10 mouse cellular contexts compared by ENCODE assay signal in the genomic region with DNA sequence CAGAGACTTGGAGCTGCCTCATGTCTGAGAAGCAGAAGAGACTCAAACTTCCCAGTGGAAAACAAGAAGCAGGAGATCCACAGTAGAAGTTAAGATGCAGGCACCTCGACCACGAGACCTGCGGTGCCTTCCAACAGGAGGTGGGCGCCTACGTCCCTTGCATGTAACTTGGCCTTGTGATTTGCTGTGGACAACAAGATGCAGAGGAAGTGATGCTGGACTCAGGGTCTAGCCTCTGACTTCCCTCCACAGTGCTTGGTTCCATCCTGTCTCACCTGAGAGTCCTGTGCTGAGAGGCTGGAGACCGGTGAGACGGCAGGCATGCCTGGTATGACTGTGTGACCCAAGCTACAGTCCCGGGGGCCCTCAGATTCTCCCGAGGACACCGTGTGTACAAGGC. TPM values are rescaled to one million over a fixed set of nuclear protein-coding genes. Genes with fewer than 3 reads are reported as not detected.
DNase-seq lines count a peak whose midpoint lies in the region; ATAC-seq and TF ChIP-seq lines count a peak whose summit lies in the region.
"Had no signal": no experiment of that assay in that cellular context is flagged by ENCODE, and none has a peak within 500 bp of the region (broad histone marks: within the 10 kb centered on the region; RNA-seq: fewer than 3 reads in every experiment).

No protein-coding gene starts in this region.

- peak overlapping the region; percentile 82 for H3K27ac ChIP-seq in kidney, adult 2 months (ENCODE audit: insufficient read depth, low read depth, low read length)
- H3K27ac ChIP-seq in CH12.LX (ENCODE audit: insufficient read depth, low read depth): peak overlapping the region; percentile 42; the same call in 1 of the 2 replicates
- peak overlapping the region; percentile 91 for H3K27ac ChIP-seq in liver, postnatal 0 days (ENCODE audit: low read depth)

- peak overlapping the region; percentile 46; the same call in 1 of the 2 replicates for H3K4me3 ChIP-seq in kidney, adult 2 months (ENCODE audit: insufficient read depth, low read depth, low read length)
- H3K4me3 ChIP-seq in C2C12 (ENCODE audit: insufficient read depth, poor library complexity, severe bottlenecking): peak overlapping the region; percentile 18
- peak overlapping the region; percentile 54 to 64 (median 56) for H3K4me3 ChIP-seq in CH12.LX (replicated peaks in 1 of 3; ENCODE audit: low read depth in 2 of 3, low read length in 2 of 3, poor library complexity in 1 of 3)
- H3K4me3 ChIP-seq in liver, postnatal 0 days (ENCODE audit: low read depth, low read length): peak overlapping the region; percentile 23; the same call in 1 of the 2 replicates

- H3K4me1 ChIP-seq in kidney, adult 2 months (ENCODE audit: control insufficient read depth, insufficient read depth, low read length): no peaks in the 10 kb centered on the region
- H3K4me1 ChIP-seq in CH12.LX (ENCODE audit: control insufficient read depth in 1 of 2, insufficient read depth in 2 of 2): peaks cover 21 to 22% of the 10 kb centered on the region in 2 experiments
- H3K4me1 ChIP-seq in liver, postnatal 0 days (ENCODE audit: insufficient read depth): peaks cover 34% of the 10 kb centered on the region

- 91% methylated on average over 10 of the region's 10 CpGs for WGBS in kidney, adult 2 months
- WGBS in liver, postnatal 0 days (ENCODE audit: insufficient replicate concordance): 80% methylated on average over 10 of the region's 10 CpGs

- TF ChIP-seq RAD21 in CH12.LX (IDR thresholded peaks at IDR 0.05; ENCODE audit: low read depth, low read length): no peak

- no peaks in the 10 kb centered on the region for H3K79me3 ChIP-seq in C2C12 (ENCODE audit: low read depth)

- no peak for ATAC-seq in liver, postnatal 0 days
- ATAC-seq: hindbrain, embryonic 16.5 days had no signal

- H3K9ac ChIP-seq in CH12.LX (ENCODE audit: insufficient read depth, low read depth): peak overlapping the region; percentile 35; the same call in 1 of the 2 replicates
- peak overlapping the region; percentile 48; the same call in 1 of the 2 replicates for H3K9ac ChIP-seq in liver, postnatal 0 days (replicated peaks)

- no peaks in the 10 kb centered on the region for H3K27me3 ChIP-seq in kidney, adult 2 months (replicated peaks; ENCODE audit: control insufficient read depth, insufficient read depth, low read length)
- H3K27me3 ChIP-seq in C2C12 (ENCODE audit: control insufficient read depth, insufficient read depth, insufficient read length) (no peaks in the 10 kb centered on the region), CH12.LX (replicated peaks) (no peaks in the 10 kb centered on the region)
- H3K27me3 ChIP-seq in liver, postnatal 0 days (ENCODE audit: insufficient read depth, low read length): no peaks in the 10 kb centered on the region

- 0 out of 2 replicates have a peak overlapping the region, but pooled peaks have one; percentile 14 for H3K4me2 ChIP-seq in CH12.LX (ENCODE audit: insufficient read depth, low read depth, poor library complexity, severe bottlenecking)
- peak overlapping the region; percentile 62 for H3K4me2 ChIP-seq in liver, postnatal 0 days (ENCODE audit: low read depth, low read length)

- TF ChIP-seq EP300 in CH12.LX (IDR thresholded peaks at IDR 0.05; ENCODE audit: low read length): no peak
- TF ChIP-seq EP300 in liver, postnatal 0 days (IDR thresholded peaks at IDR 0.05; ENCODE audit: low read depth): no peak

- no peak for DNase-seq in kidney, adult 2 months
- DNase-seq in kidney, postnatal 4 days: no peak
- no peak for DNase-seq in CH12.LX (ENCODE audit: extremely low read depth)
- DNase-seq in liver, postnatal 0 days: no peak
- no peak for DNase-seq in frontal cortex, postnatal 14 days (ENCODE audit: low spot score in 2 of 2)
- DNase-seq in retina, postnatal 1 day: no peak
- DNase-seq: cerebellum, adult 11-12 months had no signal

- dilution Hi-C loops in CH12.LX (cut with MboI; ENCODE audit: extremely low pct_ligation_motif_present, extremely low pct_unique_long_range_greater_than_20kb, low sequenced_read_pairs): no loop called here

- TF ChIP-seq CTCF in kidney, adult 2 months (conservative IDR thresholded peaks at IDR 0.05; ENCODE audit: insufficient read depth, insufficient read length, low read depth, low read length): no peak
- TF ChIP-seq CTCF in C2C12 (IDR thresholded peaks at IDR 0.05; ENCODE audit: control insufficient read depth, insufficient read depth, insufficient read length) (no peak), CH12.LX (conservative IDR thresholded peaks at IDR 0.05 in 1 of 2, IDR thresholded peaks at IDR 0.05 in 1 of 2; ENCODE audit: low read depth in 2 of 2, low read length in 2 of 2) (no peak)
- TF ChIP-seq CTCF in liver, postnatal 0 days (IDR thresholded peaks at IDR 0.05; ENCODE audit: low read depth): no peak

- H3K79me2 ChIP-seq in C2C12 (ENCODE audit: control insufficient read depth, insufficient read depth) (no peaks in the 10 kb centered on the region), CH12.LX (replicated peaks; ENCODE audit: control insufficient read depth, extremely low read depth, insufficient read depth, poor library complexity, severe bottlenecking) (no peaks in the 10 kb centered on the region)

- in situ Hi-C loops in CH12.LX (cut with MboI; ENCODE audit: low pct_ligation_motif_present, low pct_unique_long_range_greater_than_20kb, low sequenced_read_pairs): no loop called here

- TF ChIP-seq POLR2A in kidney, adult 2 months (IDR thresholded peaks at IDR 0.05; ENCODE audit: low read depth, low read length): no peak
- TF ChIP-seq POLR2A in CH12.LX (IDR thresholded peaks at IDR 0.05; ENCODE audit: low read depth, low read length): no peak

- H3ac ChIP-seq in C2C12 (ENCODE audit: control insufficient read depth, insufficient read length, low read depth): peak overlapping the region; percentile 77

- no peaks in the 10 kb centered on the region for H3K36me3 ChIP-seq in kidney, adult 2 months (ENCODE audit: control insufficient read depth, insufficient read depth, low read length)
- no peaks in the 10 kb centered on the region for H3K36me3 ChIP-seq in C2C12 (ENCODE audit: control insufficient read depth, insufficient read depth)
- peaks cover 0 to 4% of the 10 kb centered on the region in 2 experiments for H3K36me3 ChIP-seq in CH12.LX (replicated peaks in 1 of 2; ENCODE audit: control insufficient read depth in 1 of 2, insufficient read depth in 1 of 2, low read length in 1 of 2)
- no peaks in the 10 kb centered on the region for H3K36me3 ChIP-seq in liver, postnatal 0 days (replicated peaks; ENCODE audit: insufficient read depth, low read length)
- H3K36me3 ChIP-seq: G1E had no signal

- H3K9me3 ChIP-seq in CH12.LX (replicated peaks; ENCODE audit: low read length): peaks cover 10% of the 10 kb centered on the region
- H3K9me3 ChIP-seq in liver, postnatal 0 days (ENCODE audit: low read length): no peaks in the 10 kb centered on the region

TF ChIP-seq in C2C12, 6 proteins besides CTCF, POLR2A, EP300 and RAD21:
- no peak for TF ChIP-seq MAX (IDR thresholded peaks at IDR 0.05)
- no peak for TF ChIP-seq MYOG (IDR thresholded peaks at IDR 0.05; ENCODE audit: control insufficient read depth, extremely low read depth, insufficient read length)
- no peak for TF ChIP-seq USF1 (IDR thresholded peaks at IDR 0.05; ENCODE audit: low read depth)
- no peak for TF ChIP-seq FOSL1 (IDR thresholded peaks at IDR 0.05; ENCODE audit: insufficient read depth, low read length, poor library complexity, severe bottlenecking)
- TF ChIP-seq MYOD1 (IDR thresholded peaks at IDR 0.05; ENCODE audit: control insufficient read depth, insufficient read length, low read depth): no peak
- no peak for TF ChIP-seq CEBPB (IDR thresholded peaks at IDR 0.05; ENCODE audit: low read depth)
TF ChIP-seq in C2C12: peak in this region for 0.

TF ChIP-seq in CH12.LX, 34 proteins besides CTCF, POLR2A, EP300 and RAD21:
- TF ChIP-seq MYC (IDR thresholded peaks at IDR 0.05; ENCODE audit: low read depth, low read length): 0 out of 2 replicates have a peak, but pooled peaks have one; percentile 9
- no peak for TF ChIP-seq ELF1 (IDR thresholded peaks at IDR 0.05; ENCODE audit: low read depth, low read length)
- TF ChIP-seq NRF1 (IDR thresholded peaks at IDR 0.05; ENCODE audit: low read depth, low read length): 0 out of 2 replicates have a peak, but pooled peaks have one; percentile 6
- TF ChIP-seq HCFC1 (IDR thresholded peaks at IDR 0.05; ENCODE audit: low read depth, low read length): no peak
- peak; percentile 32; the same call in 1 of the 2 replicates for TF ChIP-seq BHLHE40 (IDR thresholded peaks at IDR 0.05; ENCODE audit: low read depth, low read length)

RNA-seq across cellular contexts. Expression of a gene that starts 16.0 kb away (rescaled TPM):
- 0.08 and 0.19 TPM in 2 replicates for polyA plus RNA-seq in kidney, adult 2 months (2012; rRNA removed)
- polyA plus RNA-seq in C2C12 (2012; fragmentation: generic; extraction: Trizol): 0.13 TPM
- total RNA-seq in CH12.LX (2012; rRNA removed): 0.08 TPM in 2 replicates
- 0.04 TPM in 1 of 2 replicates, not detected in the other for total RNA-seq in CH12.LX (2014; rRNA removed)
- polyA plus RNA-seq in CH12.LX (2012; ENCODE audit: insufficient read length, low read depth): 0.23 and 0.34 TPM in 2 replicates
- 0.06 and 0.11 TPM in 2 replicates for polyA plus RNA-seq in liver, postnatal 0 days (2015; fragmentation: Nextera tagmentation; extraction: Ambion mirVana)
- polyA plus RNA-seq: G1E had no signal
